Mouse (Mus musculus): ENCODE results near the gene Tmem238l.

Gene Tmem238l

DNA sequence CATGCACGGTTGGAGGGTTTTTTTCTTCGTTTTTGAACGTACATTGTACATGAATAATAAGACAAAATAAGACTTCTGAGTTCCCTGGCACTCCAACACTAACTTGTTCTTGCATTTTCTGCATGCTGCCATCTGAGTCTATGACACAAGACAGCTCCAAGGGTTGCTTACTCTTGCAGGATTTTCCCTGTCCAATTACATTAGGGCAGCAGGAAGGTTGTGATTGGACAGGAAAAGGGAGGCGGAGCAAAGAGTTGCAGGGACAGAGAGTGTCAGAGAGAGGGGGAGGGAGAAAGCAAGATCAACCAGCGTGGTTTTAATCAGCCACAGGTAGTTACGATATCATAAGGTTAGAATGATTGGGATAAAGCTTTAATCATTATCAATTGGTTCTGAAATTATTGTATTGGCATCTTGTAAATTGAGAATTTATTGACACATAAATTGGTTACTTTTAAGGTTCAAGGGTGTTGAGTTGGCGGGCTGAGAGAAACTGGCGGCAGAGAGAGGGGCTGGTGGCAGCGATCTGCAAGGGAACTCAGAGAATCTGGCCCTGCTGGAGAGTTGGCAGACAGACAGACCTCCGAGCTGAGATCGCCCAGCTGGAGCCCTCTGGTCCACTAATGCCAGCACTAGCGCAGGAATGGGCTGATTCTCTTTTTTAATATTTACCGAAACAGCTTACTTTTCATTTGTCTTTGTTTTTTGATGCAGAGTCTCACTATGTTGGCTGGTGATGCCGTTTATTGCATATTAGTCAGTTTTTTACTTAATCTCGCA is 25.1 kb downstream of the Tmem238l start:
- DNase-seq (ENCODE audit: low spot score): no peak

DNA sequence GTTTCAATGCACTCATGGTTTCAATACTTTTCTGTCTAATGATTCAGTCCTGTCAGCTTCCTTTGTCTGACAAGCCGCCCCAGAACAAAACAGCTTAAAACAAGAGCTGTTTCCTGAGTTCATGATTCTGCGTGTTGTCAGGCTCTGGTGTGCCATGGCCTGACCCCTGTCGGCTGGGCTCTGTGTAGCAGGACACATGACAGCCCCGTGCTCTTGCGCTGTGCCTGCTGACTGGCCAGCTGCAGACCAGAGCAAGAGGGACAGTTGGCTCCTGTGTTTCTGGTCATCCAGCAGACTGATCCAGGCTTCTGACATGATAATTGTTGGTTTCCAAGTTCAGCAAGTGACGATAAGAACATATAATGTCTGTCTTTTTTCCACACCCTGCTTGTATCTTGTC is 26.4 kb downstream of the Tmem238l start:
- no peak for DNase-seq (ENCODE audit: low spot score)

DNA sequence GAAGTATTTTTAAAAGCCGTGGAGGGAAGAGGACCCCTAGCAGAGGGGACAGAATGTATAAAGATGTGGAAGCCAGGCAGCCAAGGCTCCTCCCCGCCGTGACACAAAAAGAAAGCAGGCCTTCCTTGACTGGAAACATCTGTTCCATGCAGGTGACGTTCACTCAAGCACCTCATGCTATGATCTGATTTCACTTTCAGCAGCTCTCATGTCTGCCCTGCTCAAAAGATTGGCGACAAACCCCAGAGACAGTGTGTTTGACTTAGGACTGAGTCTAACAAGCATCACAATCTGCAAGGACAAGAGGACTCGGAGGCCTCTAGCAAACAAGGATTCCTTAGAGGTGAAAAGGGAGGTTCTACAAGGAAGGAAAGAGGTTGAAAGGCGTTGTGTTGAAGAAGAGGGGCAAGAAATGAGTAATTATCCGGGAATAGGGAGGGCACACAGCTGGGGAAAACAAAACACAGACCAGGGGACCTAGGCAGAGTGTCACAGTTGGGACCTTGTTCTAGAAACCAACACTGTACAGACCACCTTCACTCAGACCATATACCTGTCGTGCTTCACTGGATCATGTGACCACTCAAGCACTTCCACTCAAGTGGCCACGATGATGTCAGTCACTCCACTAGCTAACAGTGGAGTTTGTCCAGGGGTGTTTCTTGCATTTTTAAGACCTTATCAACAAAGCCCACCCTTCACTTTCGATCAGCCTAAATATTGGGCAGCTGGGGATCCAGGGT is 27.2 kb downstream of the Tmem238l start:
- no peak for DNase-seq (ENCODE audit: low spot score)

DNA sequence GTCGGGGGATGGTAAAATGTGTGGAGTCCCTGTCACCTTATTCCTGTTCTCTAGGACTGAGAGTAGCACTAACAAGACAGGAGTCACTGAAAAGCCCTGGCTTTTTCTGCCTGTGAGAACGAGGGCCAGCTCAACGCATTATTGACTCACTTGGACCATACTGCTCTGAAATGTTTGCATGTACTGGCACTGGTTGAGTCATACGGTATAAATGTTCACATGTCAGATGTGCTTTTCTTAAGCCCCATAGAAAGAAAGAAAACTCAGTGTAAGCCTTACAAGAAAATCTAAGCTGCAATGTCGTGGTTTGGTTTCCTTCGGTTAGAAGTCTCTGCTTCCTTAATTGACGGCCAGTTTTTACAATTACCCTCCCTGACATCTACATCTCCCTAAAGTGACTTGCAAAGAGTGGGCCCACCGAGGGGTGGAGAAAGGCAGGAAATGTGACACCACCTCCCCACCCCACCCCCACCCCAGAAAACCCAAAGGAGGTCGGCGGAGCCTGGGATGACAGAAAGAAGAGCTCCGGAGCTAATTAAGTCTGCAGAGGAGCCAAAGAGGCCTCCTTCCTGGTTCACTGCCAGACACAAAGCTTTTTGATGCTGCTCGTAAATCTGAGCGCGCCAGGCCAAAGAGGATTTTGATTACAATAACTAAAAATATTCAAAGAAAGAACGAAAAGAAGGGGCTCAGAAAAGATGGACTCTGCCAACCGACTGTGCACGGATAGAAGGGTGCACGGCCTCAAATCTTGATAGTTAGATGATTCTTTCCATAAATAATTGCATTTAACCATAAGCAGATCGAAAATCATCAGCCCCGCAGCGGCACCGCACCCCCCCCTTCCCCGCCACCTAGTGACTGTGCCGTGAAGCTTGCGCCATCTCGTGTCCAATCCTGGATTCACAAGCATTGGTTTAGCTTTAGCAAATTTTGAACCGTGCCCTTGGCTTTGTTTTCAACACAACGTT is 28.0 kb downstream of the Tmem238l start:
- DNase-seq (ENCODE audit: low spot score): peak; percentile 20

DNA sequence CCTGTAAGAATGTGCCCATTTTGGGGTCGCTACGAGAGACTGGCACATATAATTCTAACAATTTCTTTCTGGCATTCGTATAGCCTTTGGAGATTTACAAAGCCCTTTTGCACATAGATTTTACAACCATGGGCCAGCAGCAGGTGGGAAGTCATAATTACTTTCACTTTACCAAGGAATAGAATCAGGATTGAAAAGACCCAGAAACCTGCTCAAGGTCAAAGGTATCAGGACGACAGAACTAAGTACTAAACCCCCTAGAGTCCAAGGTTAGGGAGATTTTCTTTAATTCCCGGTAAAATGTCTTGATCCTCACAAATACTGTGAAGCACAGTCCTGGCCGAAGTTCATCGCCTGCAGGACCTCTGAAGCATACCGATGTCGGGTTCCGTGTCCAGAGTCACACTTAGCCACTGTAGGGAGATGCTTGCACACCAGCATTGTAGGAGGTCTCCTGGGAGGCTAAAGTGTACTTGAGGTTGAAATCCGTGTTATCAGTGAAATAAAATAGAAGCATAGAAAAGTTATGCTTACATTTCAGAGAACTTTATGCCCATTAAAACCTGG is 28.8 kb downstream of the Tmem238l start:
- no peak for DNase-seq (ENCODE audit: low spot score)

DNA sequence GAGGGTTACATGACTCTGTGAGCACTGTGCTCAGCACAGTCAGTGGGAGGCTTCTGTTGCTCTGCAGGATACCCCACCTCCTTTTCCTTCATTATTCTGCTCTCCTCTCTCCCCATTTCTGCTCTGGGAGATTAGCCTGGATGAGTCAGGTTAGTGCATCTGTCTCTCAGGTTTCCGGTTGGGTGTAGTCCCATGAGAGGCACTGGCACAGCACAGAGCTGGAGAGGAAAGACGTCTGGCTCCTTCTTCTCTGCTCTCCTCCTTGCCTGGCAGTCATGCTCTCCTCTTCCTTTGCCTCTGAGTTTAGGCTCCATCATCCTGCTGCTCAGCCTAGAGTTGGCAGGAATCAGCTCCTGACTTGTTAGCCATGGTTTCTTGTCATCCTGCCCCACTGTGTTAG is 35.7 kb downstream of the Tmem238l start:
- DNase-seq (ENCODE audit: low spot score): no peak

DNA sequence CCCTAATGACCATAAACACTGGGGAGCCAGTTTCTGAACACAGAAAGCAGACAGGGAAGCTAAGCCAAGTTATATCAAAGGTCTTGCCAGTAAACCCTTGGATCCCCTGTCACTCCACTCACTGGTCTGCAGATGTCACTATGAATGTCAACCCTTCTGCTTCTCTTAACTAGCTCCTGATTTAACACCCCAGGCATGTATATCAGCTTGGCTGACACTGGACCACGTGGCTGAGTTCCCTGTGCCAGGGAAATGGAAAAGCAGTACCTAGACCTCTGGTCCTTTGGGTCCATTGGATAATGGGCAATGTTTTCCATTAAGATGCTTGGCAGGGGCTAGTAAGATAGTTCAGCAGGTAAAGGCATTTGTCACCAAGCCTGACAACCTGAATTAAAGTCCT is 37.2 kb downstream of the Tmem238l start:
- no peak for DNase-seq (ENCODE audit: low spot score)

DNA sequence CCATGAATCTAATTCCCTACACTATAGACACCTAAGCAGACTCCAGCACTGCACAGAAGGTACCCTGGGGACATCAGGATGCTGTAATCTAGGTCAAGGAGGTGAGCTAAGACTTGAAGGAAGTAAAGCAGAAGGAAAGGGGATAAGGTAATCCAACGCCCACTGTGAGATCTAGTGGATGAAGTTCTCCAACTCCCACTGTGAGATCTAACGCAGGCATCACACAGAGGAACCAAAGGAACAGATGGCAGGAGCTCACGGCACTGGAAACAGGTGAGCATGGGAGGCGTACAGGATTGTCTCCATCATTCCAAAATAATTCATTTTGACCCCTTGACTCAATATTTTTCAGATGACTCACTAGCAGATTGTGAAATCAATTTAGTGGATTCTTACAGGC is 40.0 kb downstream of the Tmem238l start:
- DNase-seq (ENCODE audit: low spot score): no peak

DNA sequence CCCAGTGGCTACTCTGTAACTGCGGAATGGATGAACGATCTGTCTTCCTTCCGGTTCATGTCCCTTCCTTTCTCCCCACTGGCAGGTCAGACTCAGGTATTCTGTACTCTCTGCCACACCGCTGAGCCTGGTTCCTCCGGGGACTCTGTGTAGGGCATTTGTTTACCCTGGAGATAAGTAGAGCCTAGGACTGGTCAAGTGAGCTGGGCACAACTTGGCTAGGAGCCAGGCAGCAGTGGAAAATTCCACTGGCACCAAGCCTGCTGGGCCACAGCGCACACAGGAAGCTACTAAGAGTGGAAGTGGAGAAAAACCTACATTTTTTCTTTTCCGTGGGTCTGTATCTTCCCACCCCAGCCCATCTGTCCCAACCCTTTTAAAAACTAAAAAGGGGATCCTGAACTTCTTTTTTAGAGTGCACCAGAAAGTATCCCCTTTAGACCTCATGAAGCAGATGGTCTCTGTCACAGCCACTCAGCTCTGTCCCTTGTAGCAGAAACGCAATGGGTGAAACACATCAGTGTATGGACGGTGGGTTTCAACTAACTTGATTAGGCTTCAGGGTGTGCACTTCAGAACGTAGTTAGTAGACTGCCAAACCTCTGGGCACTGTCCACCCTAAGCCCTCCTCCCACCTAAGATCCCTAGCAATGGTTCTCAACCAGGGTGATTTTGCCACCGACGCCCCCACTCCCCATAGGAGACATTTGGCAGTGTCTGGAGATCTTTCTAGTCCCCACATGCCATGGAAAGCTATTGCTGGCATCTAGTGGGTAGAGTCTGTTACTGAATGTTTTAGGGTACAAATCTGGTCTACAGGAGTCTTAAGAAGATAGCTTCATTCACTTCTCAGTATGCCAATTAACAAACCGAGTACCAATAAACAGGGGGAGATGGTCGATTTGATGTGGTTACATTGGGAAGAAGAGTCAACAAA is 42.3 kb downstream of the Tmem238l start:
- no peak for DNase-seq (ENCODE audit: low spot score)

DNA sequence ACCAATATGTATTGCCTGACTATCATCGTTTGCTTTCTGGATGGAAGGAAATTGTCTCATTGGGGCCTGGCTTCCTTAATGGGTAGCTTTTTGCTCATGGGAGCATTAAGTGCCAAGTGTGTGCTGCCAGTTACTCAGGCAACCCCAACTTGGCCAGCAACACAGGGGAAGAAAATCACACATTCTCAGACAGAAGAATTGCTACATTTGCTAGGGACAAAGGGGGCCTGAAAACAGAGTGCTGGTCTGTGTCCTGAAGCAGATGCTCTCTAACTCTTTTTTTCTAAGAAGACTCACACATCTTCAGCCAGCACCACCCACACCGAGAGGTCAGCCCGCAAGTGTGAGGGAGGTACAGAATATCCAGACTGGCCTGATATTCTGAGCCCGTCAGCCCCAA is 44.2 kb downstream of the Tmem238l start:
- DNase-seq (ENCODE audit: low spot score): no peak

DNA sequence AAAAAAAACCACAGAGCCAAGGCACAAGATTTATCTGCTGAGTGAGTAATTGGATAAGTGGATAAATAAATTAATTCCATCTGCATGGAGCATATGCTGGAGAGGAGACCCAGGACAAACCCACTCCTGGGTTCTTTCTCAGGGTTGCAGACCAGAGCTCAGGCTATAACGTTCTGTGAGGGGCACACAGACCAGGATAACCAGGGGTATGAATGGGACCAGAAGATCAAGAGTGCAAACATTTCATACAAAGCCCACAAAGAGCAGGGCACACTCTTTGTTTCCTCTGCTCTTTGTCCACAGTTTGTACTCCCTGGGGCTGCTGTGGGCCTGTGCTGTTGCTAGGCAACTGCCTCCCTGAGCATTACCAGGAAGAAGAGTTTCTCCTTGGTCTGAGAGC is 45.3 kb downstream of the Tmem238l start:
- DNase-seq (ENCODE audit: low spot score): no peak

DNA sequence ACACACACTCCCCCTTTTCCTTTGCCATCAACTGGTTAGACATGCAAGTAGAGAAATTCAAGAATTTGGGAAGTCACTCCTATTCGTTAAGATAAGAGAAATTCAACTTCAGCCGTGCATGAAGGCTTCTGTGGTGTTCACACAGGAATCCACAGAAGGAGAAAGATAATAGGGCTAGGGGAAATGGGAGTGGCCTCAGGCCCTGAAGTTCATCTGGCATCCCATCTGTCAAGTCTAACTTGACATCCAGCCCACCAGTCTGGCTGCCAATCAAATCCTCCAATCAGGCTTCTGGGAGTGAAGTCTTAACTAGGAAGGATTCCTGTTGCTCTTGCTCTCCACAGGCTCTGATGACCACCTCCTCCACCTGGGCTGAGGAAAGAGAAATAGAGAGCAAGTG is 46.5 kb downstream of the Tmem238l start:
- no peak for DNase-seq (ENCODE audit: low spot score)

DNA sequence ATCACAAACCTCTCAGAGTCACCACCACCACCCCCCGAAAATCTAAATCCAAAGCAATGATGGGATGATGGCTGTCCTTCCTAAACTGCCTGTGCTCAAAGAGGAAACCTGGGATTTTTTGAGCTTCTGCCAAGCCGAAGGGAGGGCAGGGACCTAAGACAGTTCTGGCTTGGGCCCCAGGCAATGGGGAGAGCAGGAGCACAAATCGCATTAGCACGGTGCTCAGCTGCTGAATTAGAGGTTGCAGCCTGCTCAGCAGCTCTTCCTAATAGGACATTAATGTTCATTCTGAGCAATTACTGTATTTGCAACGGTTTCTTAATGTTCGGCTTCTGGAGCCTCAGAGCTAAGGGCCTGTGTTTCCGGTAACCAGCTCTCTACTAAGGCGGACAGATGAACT is 51.5 kb downstream of the Tmem238l start:
- no peak for DNase-seq (ENCODE audit: low spot score)

DNA sequence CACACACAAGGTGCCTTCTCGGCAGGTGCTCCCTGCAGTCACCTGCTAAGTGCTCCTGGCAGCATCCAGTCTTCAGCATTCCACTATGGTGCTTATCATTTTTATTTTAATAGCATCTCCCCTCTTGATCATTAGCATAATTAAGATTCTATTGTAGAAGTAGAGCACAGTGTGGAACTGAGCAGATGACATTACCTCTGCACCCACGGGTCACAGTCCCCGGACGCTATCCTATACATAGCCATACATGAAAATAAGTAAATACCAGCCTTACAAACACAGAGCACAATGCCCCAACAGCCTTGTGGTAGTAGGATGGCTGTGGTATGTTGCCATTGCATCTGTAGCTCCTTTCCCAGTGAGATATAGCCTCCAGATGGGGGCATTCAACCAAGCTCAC is 52.1 kb downstream of the Tmem238l start:
- DNase-seq (ENCODE audit: low spot score): no peak

DNA sequence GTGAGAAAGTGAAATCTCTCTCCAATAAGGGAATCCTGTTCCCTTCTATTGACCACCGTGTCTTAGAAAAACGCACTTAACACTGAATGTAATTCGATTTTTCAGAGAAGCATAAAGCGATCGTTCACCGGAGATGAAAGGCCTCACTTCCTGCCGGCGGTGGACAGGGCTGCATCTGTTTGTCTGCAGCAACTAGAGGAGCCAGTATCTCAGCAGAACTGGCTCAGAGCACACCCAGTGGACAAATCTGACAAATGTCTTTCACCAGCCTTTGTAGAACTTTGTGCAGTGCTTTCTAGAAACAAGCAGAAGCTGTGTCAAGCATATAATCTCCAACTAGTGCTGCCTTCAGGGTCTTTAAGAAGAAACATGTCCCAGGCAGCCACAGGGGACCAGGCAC is 54.0 kb downstream of the Tmem238l start:
- DNase-seq (ENCODE audit: low spot score): no peak

DNA sequence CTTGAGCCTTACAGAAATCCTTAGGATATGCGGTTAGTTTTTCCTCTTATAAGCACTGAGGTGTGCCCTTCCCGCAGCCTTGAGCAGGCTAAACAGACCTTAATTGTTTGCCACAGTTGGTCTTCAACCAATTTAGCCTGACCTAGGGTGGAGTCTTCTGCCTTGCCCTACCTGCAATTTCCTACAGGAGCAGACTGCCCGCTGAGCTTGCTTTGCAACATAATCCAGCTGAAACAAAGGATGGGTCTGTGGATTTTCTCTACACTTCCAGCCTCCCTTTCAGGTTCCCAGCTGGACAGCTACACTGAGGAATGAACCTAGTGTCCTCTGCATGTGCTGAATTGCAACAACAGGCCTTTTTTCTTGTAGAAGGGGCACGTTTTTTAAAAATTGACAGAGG is 55.2 kb downstream of the Tmem238l start:
- DNase-seq (ENCODE audit: low spot score): no peak

All from spleen, adult 12 weeks (tissue).